Mouse (Mus musculus) liver, adult 2 months (tissue): Measurements from ENCODE around the gene Nrxn2. TPM values are rescaled to one million over a fixed set of nuclear protein-coding genes. Genes with fewer than 3 reads are reported as not detected.

Experiments used
- DNase-seq: peaks from one replicate; pipeline ENCODE4 v3.0.0-alpha.2; 2011; ENCODE audit warnings: low read depth, low spot score; ENCODE audit errors: extremely low read depth
- H3K27ac ChIP-seq: fragments of 200-500 bp; replicated peaks from 2 replicates; pipeline ENCODE4 v1.5.1; 2012; ENCODE audit warnings: low read depth, mild to moderate bottlenecking, control low read depth, inconsistent platforms, low read length; ENCODE audit not compliant: insufficient read depth
- H3K27me3 ChIP-seq: fragments of 200-500 bp; 2 replicates; pipeline ENCODE4 v1.6.1; 2012; ENCODE audit warnings: mild to moderate bottlenecking, moderate library complexity, low read length, inconsistent platforms; ENCODE audit not compliant: control insufficient read depth, insufficient read depth
- H3K36me3 ChIP-seq: fragments of 200-500 bp; 2 replicates; pipeline ENCODE4 v1.6.1; 2012; ENCODE audit warnings: low read length, inconsistent platforms; ENCODE audit not compliant: control insufficient read depth, insufficient read depth
- H3K4me1 ChIP-seq: fragments of 200-500 bp; 2 replicates; pipeline ENCODE4 v1.6.1; 2011; ENCODE audit warnings: low read length; ENCODE audit not compliant: control insufficient read depth, insufficient read depth
- H3K4me3 ChIP-seq: fragments of 200-500 bp; 2 replicates; pipeline ENCODE4 v1.5.1; 2011; ENCODE audit warnings: low read depth, mild to moderate bottlenecking, control low read depth, low read length, moderate library complexity; ENCODE audit not compliant: insufficient read depth
- H3K79me2 ChIP-seq: fragments of 200-500 bp; 2 replicates; pipeline ENCODE4 v1.6.1; 2012; ENCODE audit warnings: inconsistent platforms, mild to moderate bottlenecking, low read length, moderate library complexity; ENCODE audit not compliant: control insufficient read depth, insufficient read depth
- H3K9ac ChIP-seq: fragments of 200-500 bp; 2 replicates; pipeline ENCODE4 v1.6.1; 2012; ENCODE audit warnings: low read depth, mild to moderate bottlenecking, control low read depth, inconsistent platforms, low read length
- CTCF ChIP-seq: fragments of 200-500 bp; IDR thresholded peaks from 2 replicates; pipeline ENCODE4 v1.5.1; 2011; ENCODE audit warnings: low read depth, low read length, control low read depth
- POLR2A ChIP-seq: fragments of 200-500 bp; IDR thresholded peaks from 2 replicates; pipeline ENCODE4 v1.6.1; 2011; ENCODE audit warnings: low read length, control low read depth; ENCODE audit not compliant: insufficient read depth; ENCODE audit errors: extremely low read depth
- WGBS: fragments of 180-500 bp; shearing (Covaris S2); methylation state at CpG from one replicate; pipeline ENCODE4 v1.1.7; 2018; 5-methylcytosine and 5-hydroxymethylcytosine counted together
- polyA plus RNA-seq: library from polyadenylated mRNA; depleted of rRNA; stranded (reverse); fragments of >200 nt; gene quantifications from 2 replicates; pipeline ENCODE4 v1.2.3, GENCODE M21; 2012
- total RNA-seq: library from RNA; depleted of rRNA; stranded (reverse); fragments of >200 nt; gene quantifications from 2 replicates; pipeline ENCODE4 v1.2.3, GENCODE M21; 2014

The Nrxn2 gene
- total and polyA plus RNA-seq, 2 experiments, result 0.28 to 1.2 TPM

DNA sequence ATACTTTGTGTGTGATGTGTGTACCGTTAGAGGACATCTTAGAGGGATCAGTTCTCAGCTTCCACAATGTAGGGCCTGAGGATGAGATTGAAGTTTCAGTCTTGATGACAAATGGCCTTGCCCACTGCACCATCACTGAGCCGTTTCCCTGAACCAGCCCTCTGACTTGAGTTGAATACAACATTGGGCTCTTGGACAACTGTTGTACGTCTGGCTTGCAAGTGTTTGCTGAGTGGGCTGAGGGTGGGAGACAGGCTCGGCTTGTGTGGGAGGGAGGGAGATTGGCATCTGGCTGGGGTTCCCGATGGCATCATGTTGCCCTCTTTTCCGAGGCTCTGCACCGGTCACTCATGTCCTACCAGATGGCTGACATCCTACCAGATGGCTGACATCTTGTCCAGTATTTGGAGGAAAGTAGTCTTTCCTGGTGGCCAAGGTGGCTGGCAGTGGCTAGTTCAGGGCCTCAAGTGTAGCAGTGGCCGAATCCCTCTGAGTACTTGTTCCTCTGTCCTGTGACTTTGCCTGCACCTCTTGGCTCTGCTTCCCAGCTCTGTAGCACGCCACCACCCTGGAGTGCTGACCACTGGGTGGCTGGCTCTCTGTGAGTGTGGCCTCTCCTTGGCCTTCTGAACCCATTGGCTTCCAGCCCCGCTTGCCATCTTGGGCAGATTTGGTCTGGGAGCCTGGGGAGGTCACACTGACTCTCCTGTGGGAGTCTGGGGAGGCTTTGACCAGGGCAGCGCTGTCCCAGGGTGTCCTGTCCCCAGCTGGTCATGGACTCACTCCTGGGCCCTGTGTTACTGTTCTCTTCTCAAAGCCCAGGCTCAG is 115.0 kb downstream of the Nrxn2 start:
- DNase-seq, result no peak
- TF ChIP-seq CTCF (no peak), POLR2A (no peak)
- WGBS, result 79% methylated on average over 11 of the region's 11 CpGs
- Histone ChIP-seq H3K79me2 (no peaks in the 10 kb centered on the region), H3K36me3 (no peaks in the 10 kb centered on the region), H3K4me1 (no peaks in the 10 kb centered on the region), H3K9ac (no peak overlapping the region), H3K27me3 (peaks cover 10% of the 10 kb centered on the region), H3K27ac (no peak overlapping the region), H3K4me3 (no peak overlapping the region)

DNA sequence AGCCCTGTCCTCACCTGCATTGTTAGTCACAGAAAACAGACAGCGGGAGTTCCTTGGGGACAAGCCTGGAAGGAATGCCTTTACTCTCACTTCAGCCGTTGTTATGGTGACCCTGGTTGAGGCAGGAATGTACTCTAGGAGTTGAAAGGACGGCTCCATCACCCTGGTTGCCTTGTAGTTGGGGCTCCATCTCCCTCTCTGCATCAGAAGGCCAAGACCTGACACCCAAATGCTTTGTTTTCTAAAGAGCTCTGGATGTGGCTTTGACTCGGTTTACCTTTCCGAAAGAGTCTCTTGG is 115.5 kb downstream of the Nrxn2 start:
- no peak for TF ChIP-seq POLR2A
- TF ChIP-seq CTCF, result no peak
- Histone ChIP-seq H3K9ac (no peak overlapping the region), H3K27me3 (peaks cover 10% of the 10 kb centered on the region), H3K79me2 (no peaks in the 10 kb centered on the region), H3K4me3 (no peak overlapping the region), H3K27ac (no peak overlapping the region), H3K36me3 (no peaks in the 10 kb centered on the region), H3K4me1 (no peaks in the 10 kb centered on the region)
- no peak for DNase-seq
- 58% methylated on average over 5 of the region's 5 CpGs for WGBS

DNA sequence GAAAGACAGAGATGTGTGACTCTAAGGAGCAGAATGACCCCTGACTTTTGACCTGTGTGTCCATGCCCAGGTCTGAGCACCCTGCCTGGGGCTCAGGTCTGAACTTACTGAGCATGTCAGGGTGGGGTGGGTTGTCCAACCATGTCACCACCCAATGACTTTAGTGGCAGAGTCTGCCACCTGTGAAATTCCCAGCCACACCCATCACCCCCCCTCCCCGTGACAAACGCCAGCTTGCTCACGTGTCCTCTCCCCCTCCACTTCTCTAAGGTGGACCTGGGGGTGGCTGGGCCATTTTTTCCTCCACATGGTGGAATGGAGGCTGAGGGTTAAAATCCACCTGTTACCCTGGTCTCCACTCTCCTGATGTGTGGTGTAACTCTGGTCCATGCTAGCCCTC is 117.7 kb downstream of the Nrxn2 start:
- no peak overlapping the region for H3K27ac ChIP-seq
- no peaks in the 10 kb centered on the region for H3K36me3 ChIP-seq
- no peak overlapping the region for H3K9ac ChIP-seq
- no peaks in the 10 kb centered on the region for H3K4me1 ChIP-seq
- DNase-seq, result no peak
- no peaks in the 10 kb centered on the region for H3K79me2 ChIP-seq
- H3K27me3 ChIP-seq, result peaks cover 10% of the 10 kb centered on the region
- 79% methylated on average over 3 of the region's 3 CpGs for WGBS
- no peak overlapping the region for H3K4me3 ChIP-seq
- TF ChIP-seq CTCF, result no peak
- no peak for TF ChIP-seq POLR2A

DNA sequence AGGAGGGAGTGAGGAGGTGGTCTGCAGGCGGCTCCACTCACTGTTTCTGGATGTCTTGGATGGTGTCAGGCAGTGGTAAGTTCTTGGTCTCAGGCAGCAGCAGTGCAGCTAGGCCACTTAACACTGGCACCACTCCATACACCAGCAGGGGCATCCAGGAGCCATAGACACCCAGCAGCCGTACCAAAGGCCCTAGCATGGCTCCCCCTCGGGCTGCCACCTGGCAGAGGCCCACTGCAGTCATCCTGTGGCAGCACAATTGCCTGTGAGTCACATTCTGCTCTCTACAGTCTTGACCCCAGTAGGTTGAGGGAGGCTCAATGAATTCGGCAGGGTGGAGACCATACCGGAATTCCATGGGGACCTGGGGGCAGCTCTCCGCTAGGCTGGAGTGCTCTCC is 118.2 kb downstream of the Nrxn2 start:
- Histone ChIP-seq H3K27me3 (peaks cover 5% of the 10 kb centered on the region), H3K79me2 (no peaks in the 10 kb centered on the region), H3K4me1 (no peaks in the 10 kb centered on the region), H3K9ac (no peak overlapping the region), H3K4me3 (no peak overlapping the region), H3K27ac (no peak overlapping the region), H3K36me3 (no peaks in the 10 kb centered on the region)
- DNase-seq, result no peak
- no peak for TF ChIP-seq POLR2A
- TF ChIP-seq CTCF, result no peak
- WGBS, result 83% methylated on average over 6 of the region's 6 CpGs

DNA sequence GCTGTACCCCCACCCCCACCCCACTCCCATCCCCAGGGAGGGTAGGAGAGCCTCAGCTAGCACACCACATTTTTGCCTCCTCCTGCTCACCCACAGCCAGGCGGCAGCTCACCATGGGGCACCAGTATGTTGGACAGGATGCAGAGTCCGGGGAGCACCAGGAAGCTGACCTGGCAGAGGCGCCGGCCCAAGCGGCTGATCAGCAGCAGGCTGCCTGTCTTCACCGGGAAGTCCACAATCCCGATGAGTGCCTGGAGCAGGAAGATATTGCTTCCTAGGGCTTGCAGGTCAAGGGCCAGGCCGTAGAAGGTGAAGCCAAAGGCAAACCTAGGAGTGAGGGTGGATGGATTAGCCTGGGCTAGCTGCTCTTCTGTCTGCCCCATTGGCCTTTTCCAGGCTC is 119.0 kb downstream of the Nrxn2 start:
- Histone ChIP-seq H3K27ac (no peak overlapping the region), H3K36me3 (no peaks in the 10 kb centered on the region), H3K4me1 (no peaks in the 10 kb centered on the region), H3K27me3 (no peaks in the 10 kb centered on the region), H3K79me2 (no peaks in the 10 kb centered on the region), H3K4me3 (no peak overlapping the region), H3K9ac (no peak overlapping the region)
- DNase-seq, result no peak
- WGBS, result 64% methylated on average over 8 of the region's 8 CpGs
- TF ChIP-seq POLR2A, result no peak
- TF ChIP-seq CTCF, result no peak

DNA sequence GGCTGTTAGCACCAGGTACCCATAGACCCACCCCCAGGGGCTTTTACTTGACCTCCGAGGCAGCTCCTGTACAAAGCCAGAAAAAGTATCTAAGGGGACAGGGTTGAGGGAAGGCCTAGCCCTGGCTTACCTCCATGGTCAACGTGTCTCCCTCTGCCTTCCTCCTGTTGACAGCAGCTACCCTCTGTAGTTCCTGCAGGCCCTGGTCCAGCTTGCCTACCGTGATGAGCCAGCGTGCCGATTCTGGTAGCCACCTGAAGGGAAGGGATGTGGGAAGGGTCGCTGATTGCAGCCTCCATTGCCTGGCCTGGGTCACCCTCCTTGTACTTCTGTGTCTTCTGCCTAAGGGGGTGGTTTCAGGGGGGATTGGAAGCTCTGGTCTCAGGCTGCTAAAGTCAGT is 120.0 kb downstream of the Nrxn2 start:
- H3K4me1 ChIP-seq, result no peaks in the 10 kb centered on the region
- H3K27ac ChIP-seq, result no peak overlapping the region
- H3K9ac ChIP-seq, result no peak overlapping the region
- no peak overlapping the region for H3K4me3 ChIP-seq
- no peaks in the 10 kb centered on the region for H3K27me3 ChIP-seq
- no peaks in the 10 kb centered on the region for H3K36me3 ChIP-seq
- 88% methylated on average over 6 of the region's 6 CpGs for WGBS
- no peak for TF ChIP-seq CTCF
- no peaks in the 10 kb centered on the region for H3K79me2 ChIP-seq
- DNase-seq, result no peak
